Mouse (Mus musculus): ENCODE data around the gene Olfr464. TPM values are rescaled to one million over a fixed set of nuclear protein-coding genes. Genes with fewer than 3 reads are reported as not detected.

The Olfr464 gene
- polyA plus RNA-seq, 1 experiment from 2014 or later = not detected

DNA sequence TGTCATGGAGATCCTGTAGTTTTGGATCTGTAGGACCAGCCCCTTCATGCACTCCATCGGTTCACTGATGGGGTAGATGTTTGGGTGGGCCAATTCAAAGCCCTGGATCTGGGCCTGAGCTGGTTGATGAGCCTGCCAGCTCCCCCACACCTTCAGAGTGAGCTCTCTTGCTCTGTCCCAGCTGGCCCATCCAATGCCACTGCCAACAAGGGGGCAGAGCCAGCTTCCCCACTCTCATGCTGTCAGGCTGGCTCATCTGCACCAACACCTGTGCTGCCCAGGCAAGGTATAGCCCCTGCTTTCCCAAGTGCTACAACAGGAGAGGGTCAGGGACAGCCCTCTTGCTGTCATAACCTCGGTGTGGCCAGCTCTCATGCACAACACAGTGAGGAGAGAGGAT, 13.0 kb upstream of the Olfr464 start:
- H3K4me3 ChIP-seq (ENCODE audit: low read depth, low read length) = no peak overlapping the region
- H3K4me1 ChIP-seq (ENCODE audit: control insufficient read depth, insufficient read depth, low read length) = no peaks in the 10 kb centered on the region
- H3K36me3 ChIP-seq (ENCODE audit: control insufficient read depth, insufficient read depth, low read length) = no peaks in the 10 kb centered on the region
- ATAC-seq (ENCODE audit: insufficient read depth, low FRiP score, low TSS enrichment) = no peak
- no peak overlapping the region for H3K27ac ChIP-seq (ENCODE audit: low read depth, low read length)
- no peak overlapping the region for H3K4me2 ChIP-seq (ENCODE audit: low read depth)
- no peak for DNase-seq (ENCODE audit: low spot score)
- H3K27me3 ChIP-seq (ENCODE audit: control insufficient read depth, insufficient read depth, low read length) = no peaks in the 10 kb centered on the region
- 72% methylated on average over 2 of the region's 2 CpGs for WGBS
- H3K9me3 ChIP-seq (ENCODE audit: control insufficient read depth, low read length) = no peaks in the 10 kb centered on the region
- H3K9ac ChIP-seq (ENCODE audit: low read length) = no peak overlapping the region

DNA sequence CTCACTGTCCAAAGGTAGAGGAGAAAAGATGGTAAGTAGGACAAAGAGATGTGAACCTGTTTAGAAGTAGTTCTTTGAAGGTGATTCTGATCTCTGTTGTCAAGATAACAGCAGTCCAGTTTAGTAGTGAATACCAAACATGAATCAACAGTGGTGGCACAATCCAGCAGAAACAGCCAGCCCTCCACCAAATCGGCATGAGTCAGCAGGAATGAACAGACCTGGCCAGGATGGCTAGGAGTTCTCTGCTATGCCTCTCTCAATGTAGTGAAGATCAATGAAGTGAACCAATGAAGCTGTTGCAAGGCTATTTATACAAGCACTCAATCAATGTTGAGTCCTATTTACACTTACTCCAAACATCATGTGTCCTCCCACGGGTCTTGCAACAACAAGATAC, 9.6 kb upstream of the Olfr464 start:
- no peak overlapping the region for H3K4me3 ChIP-seq (ENCODE audit: low read depth, low read length)
- no peaks in the 10 kb centered on the region for H3K9me3 ChIP-seq (ENCODE audit: control insufficient read depth, low read length)
- H3K4me2 ChIP-seq (ENCODE audit: low read depth) = no peak overlapping the region
- no peaks in the 10 kb centered on the region for H3K27me3 ChIP-seq (ENCODE audit: control insufficient read depth, insufficient read depth, low read length)
- no peak for ATAC-seq (ENCODE audit: insufficient read depth, low FRiP score, low TSS enrichment)
- WGBS = 84% methylated on average over 2 of the region's 2 CpGs
- no peaks in the 10 kb centered on the region for H3K36me3 ChIP-seq (ENCODE audit: control insufficient read depth, insufficient read depth, low read length)
- H3K9ac ChIP-seq (ENCODE audit: low read length) = no peak overlapping the region
- DNase-seq (ENCODE audit: low spot score) = no peak
- no peak overlapping the region for H3K27ac ChIP-seq (ENCODE audit: low read depth, low read length)
- no peaks in the 10 kb centered on the region for H3K4me1 ChIP-seq (ENCODE audit: control insufficient read depth, insufficient read depth, low read length)

DNA sequence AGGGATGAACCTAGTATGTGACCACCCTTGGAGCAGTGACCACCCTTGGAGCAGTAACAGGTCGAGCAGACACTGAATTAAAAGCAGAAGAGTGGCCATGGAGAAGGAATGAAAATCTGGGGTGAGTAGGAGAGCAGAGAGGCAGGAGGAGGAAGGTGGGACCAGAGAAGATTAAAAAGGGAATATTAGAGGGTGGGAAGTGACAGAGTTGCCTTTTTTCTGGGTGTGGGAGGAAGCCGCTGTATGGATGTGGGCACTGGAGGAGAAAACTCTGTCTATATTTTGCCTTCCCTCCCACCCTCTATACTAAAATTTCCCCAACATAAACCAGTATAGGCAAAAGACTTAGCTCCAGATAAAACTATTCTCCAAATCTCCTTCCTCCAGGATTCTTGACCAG, 466 bp downstream of the Olfr464 start:
- DNase-seq (ENCODE audit: low spot score) = no peak
- Histone ChIP-seq H3K4me1 (ENCODE audit: control insufficient read depth, insufficient read depth, low read length) (no peaks in the 10 kb centered on the region), H3K9me3 (ENCODE audit: control insufficient read depth, low read length) (no peaks in the 10 kb centered on the region), H3K4me3 (ENCODE audit: low read depth, low read length) (no peak overlapping the region), H3K27ac (ENCODE audit: low read depth, low read length) (no peak overlapping the region), H3K4me2 (ENCODE audit: low read depth) (no peak overlapping the region), H3K9ac (ENCODE audit: low read length) (no peak overlapping the region), H3K36me3 (ENCODE audit: control insufficient read depth, insufficient read depth, low read length) (no peaks in the 10 kb centered on the region), H3K27me3 (ENCODE audit: control insufficient read depth, insufficient read depth, low read length) (no peaks in the 10 kb centered on the region)
- 61% methylated on average over 2 of the region's 2 CpGs for WGBS
- ATAC-seq (ENCODE audit: insufficient read depth, low FRiP score, low TSS enrichment) = no peak

DNA sequence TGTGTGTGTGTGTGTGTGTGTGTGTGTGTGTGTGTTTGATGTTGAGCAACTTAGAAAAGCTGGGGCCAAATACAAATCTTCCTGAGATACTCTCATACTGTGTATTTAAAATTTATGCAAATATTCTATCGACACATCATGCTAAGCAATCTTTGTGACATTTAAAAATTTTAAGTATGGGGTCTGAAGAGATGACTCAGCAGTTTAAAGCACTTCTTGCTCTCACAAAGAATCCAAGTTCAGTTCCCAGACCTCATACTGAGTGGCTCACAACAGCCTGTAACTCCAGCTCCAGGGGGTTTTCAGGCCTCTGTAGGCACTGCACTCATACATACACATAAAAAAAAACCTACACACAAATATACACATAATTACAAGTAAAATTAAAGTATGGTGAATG, 4.8 kb downstream of the Olfr464 start:
- Histone ChIP-seq H3K9ac (ENCODE audit: low read length) (no peak overlapping the region), H3K27me3 (ENCODE audit: control insufficient read depth, insufficient read depth, low read length) (no peaks in the 10 kb centered on the region), H3K4me1 (ENCODE audit: control insufficient read depth, insufficient read depth, low read length) (no peaks in the 10 kb centered on the region), H3K9me3 (ENCODE audit: control insufficient read depth, low read length) (no peaks in the 10 kb centered on the region), H3K27ac (ENCODE audit: low read depth, low read length) (no peak overlapping the region), H3K4me2 (ENCODE audit: low read depth) (no peak overlapping the region), H3K4me3 (ENCODE audit: low read depth, low read length) (no peak overlapping the region), H3K36me3 (ENCODE audit: control insufficient read depth, insufficient read depth, low read length) (no peaks in the 10 kb centered on the region)
- DNase-seq (ENCODE audit: low spot score) (no peak), ATAC-seq (ENCODE audit: insufficient read depth, low FRiP score, low TSS enrichment) (no peak)
- 95% methylated on average over 1 of the region's 1 CpGs for WGBS

DNA sequence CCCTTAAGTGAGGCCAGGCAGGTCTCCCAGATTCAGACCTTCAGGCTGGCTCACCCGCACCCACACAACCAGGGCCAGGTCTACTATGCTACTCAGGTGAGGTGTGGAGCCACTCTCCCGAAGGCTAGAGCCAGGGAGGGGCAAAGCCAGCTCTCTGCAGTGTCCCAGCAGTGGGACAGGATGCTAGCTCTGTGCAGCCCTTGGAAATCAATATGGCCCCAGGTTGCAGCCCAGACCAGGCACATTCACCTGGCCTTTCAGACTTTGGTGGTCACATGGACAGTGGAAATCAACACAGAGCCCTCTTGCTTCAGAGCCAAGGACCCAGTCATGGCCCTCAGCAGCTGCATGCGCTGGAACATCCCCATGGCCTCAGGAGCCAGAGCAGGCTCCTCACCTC, 16.4 kb downstream of the Olfr464 start:
- Histone ChIP-seq H3K9ac (ENCODE audit: low read length) (no peak overlapping the region), H3K9me3 (ENCODE audit: control insufficient read depth, low read length) (no peaks in the 10 kb centered on the region), H3K4me2 (ENCODE audit: low read depth) (no peak overlapping the region), H3K4me1 (ENCODE audit: control insufficient read depth, insufficient read depth, low read length) (no peaks in the 10 kb centered on the region), H3K27me3 (ENCODE audit: control insufficient read depth, insufficient read depth, low read length) (no peaks in the 10 kb centered on the region), H3K36me3 (ENCODE audit: control insufficient read depth, insufficient read depth, low read length) (no peaks in the 10 kb centered on the region), H3K27ac (ENCODE audit: low read depth, low read length) (no peak overlapping the region), H3K4me3 (ENCODE audit: low read depth, low read length) (no peak overlapping the region)
- 85% methylated on average over 3 of the region's 3 CpGs for WGBS
- ATAC-seq (ENCODE audit: insufficient read depth, low FRiP score, low TSS enrichment) (no peak), DNase-seq (ENCODE audit: low spot score) (no peak)

DNA sequence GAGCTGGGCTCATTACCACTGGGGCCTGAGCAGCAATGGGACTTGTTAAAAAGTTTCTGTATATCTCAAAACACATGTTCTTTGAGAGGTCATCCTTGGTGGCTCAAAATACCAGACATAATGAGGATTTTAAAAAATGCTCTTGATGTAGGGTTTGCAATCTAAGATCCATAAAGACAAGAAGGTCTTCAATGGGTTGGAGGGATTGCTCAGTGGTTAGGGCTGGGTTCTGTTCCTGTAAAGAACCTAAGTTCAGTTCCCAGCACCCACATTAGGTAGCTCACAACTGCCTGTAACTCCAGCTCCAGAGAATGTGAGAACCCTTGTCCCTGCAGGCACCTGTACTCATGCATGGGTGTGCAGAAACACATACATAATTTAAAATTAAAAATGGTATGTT, 23.5 kb downstream of the Olfr464 start, which contains the start of gene Olfr463:
TSS of gene Olfr463 (minus strand) at position 101 of the 400 bp plus-strand sequence.
- no peak for ATAC-seq (ENCODE audit: insufficient read depth, low FRiP score, low TSS enrichment)
- no peaks in the 10 kb centered on the region for H3K36me3 ChIP-seq (ENCODE audit: control insufficient read depth, insufficient read depth, low read length)
- no peak within 1 kb of the TSS for H3K27ac ChIP-seq (ENCODE audit: low read depth, low read length)
- no peak within 1 kb of the TSS for H3K4me2 ChIP-seq (ENCODE audit: low read depth)
- no peaks in the 10 kb centered on the region for H3K9me3 ChIP-seq (ENCODE audit: control insufficient read depth, low read length)
- no peak for DNase-seq (ENCODE audit: low spot score)
- no peaks in the 10 kb centered on the region for H3K27me3 ChIP-seq (ENCODE audit: control insufficient read depth, insufficient read depth, low read length)
- no peak within 1 kb of the TSS for H3K9ac ChIP-seq (ENCODE audit: low read length)
- no peaks in the 10 kb centered on the region for H3K4me1 ChIP-seq (ENCODE audit: control insufficient read depth, insufficient read depth, low read length)
- no peak within 1 kb of the TSS for H3K4me3 ChIP-seq (ENCODE audit: low read depth, low read length)

DNA sequence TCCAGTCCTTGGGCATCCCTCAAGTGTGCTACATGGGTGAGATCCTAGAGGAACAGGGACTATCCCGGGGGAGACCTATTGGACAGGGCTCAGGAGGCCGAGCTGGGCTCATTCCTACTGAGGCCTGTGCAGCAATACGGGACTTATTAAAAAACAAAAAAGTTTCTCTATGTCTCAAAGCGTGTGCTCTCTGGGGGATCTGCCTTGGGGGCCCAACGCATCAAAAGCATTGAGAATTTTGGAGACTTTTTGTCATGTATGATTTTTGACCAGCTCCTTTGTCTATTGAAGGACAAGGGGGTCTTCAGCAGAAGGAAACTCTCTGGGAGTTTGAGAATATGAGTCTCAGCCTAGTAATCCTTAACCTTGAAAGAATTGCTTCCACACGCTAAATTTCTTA, 28.6 kb downstream of the Olfr464 start, which contains the start of gene Olfr462:
TSS of gene Olfr462 (minus strand) at position 101 of the 400 bp plus-strand sequence.
- Histone ChIP-seq H3K27me3 (ENCODE audit: control insufficient read depth, insufficient read depth, low read length) (no peaks in the 10 kb centered on the region), H3K27ac (ENCODE audit: low read depth, low read length) (no peak within 1 kb of the TSS), H3K4me3 (ENCODE audit: low read depth, low read length) (no peak within 1 kb of the TSS), H3K9me3 (ENCODE audit: control insufficient read depth, low read length) (no peaks in the 10 kb centered on the region), H3K36me3 (ENCODE audit: control insufficient read depth, insufficient read depth, low read length) (no peaks in the 10 kb centered on the region), H3K4me2 (ENCODE audit: low read depth) (no peak within 1 kb of the TSS), H3K9ac (ENCODE audit: low read length) (no peak within 1 kb of the TSS), H3K4me1 (ENCODE audit: control insufficient read depth, insufficient read depth, low read length) (no peaks in the 10 kb centered on the region)
- DNase-seq (ENCODE audit: low spot score) (no peak), ATAC-seq (ENCODE audit: insufficient read depth, low FRiP score, low TSS enrichment) (no peak)
- 90% methylated on average over 6 of the region's 6 CpGs for WGBS

DNA sequence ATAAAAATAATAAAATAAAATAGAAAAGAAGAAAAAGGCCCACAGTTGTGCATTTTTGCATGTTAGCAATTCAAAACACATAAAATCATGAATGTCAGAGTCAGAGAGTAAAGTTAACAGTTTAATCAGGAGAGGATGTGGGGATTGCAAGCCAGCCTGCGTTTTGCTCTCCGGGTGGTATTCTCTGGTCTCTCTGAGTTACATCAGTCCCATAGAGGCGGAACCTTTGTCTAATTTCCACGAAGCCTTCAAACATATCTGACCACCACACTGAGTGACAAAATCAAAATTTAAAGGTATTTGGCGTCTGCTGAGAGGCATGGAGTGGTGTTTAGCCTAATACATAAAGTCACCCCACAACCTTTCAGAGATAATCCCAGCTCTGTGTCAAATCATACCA, 35.9 kb downstream of the Olfr464 start:
- DNase-seq (ENCODE audit: low spot score) = no peak
- WGBS = 85% methylated on average over 5 of the region's 5 CpGs
- H3K27me3 ChIP-seq (ENCODE audit: control insufficient read depth, insufficient read depth, low read length) = no peaks in the 10 kb centered on the region

DNA sequence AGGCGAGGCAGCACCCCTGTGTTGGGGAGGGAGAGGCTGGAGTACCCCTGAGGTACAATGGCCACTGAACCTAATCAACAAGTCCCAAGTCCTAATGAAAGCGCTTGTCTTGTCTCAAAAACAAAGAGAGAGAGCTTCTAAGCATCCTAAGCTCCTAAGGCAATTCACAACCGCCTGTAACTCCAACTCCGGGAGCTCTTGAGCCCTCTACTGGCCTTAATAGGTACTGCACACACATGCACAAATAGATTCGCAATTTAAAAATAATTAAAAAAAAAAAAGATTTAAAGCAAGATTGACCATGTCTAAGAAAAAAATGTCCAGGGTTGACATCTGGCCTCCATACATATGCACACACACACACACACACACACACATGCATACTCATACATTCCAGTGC, 37.3 kb downstream of the Olfr464 start:
- H3K4me1 ChIP-seq (ENCODE audit: control insufficient read depth, insufficient read depth, low read length) = no peaks in the 10 kb centered on the region
- ATAC-seq (ENCODE audit: insufficient read depth, low FRiP score, low TSS enrichment) = no peak
- H3K27ac ChIP-seq (ENCODE audit: low read depth, low read length) = no peak overlapping the region
- no peak overlapping the region for H3K4me2 ChIP-seq (ENCODE audit: low read depth)
- DNase-seq (ENCODE audit: low spot score) = no peak
- H3K9me3 ChIP-seq (ENCODE audit: control insufficient read depth, low read length) = no peaks in the 10 kb centered on the region
- no peaks in the 10 kb centered on the region for H3K27me3 ChIP-seq (ENCODE audit: control insufficient read depth, insufficient read depth, low read length)
- WGBS = 45% methylated on average over 5 of the region's 5 CpGs
- no peaks in the 10 kb centered on the region for H3K36me3 ChIP-seq (ENCODE audit: control insufficient read depth, insufficient read depth, low read length)
- H3K9ac ChIP-seq (ENCODE audit: low read length) = no peak overlapping the region
- H3K4me3 ChIP-seq (ENCODE audit: low read depth, low read length) = no peak overlapping the region

More for the DNA sequence above, 35.9 kb downstream of the Olfr464 start:
- Histone ChIP-seq H3K9me3 (ENCODE audit: control insufficient read depth, low read length) (no peaks in the 10 kb centered on the region), H3K4me2 (ENCODE audit: low read depth) (no peak overlapping the region), H3K27ac (ENCODE audit: low read depth, low read length) (no peak overlapping the region), H3K9ac (ENCODE audit: low read length) (no peak overlapping the region), H3K4me1 (ENCODE audit: control insufficient read depth, insufficient read depth, low read length) (no peaks in the 10 kb centered on the region), H3K36me3 (ENCODE audit: control insufficient read depth, insufficient read depth, low read length) (no peaks in the 10 kb centered on the region), H3K4me3 (ENCODE audit: low read depth, low read length) (no peak overlapping the region)
- no peak for ATAC-seq (ENCODE audit: insufficient read depth, low FRiP score, low TSS enrichment)

Data from neural tube, embryonic 11.5 days (tissue).